Mouse (Mus musculus) midbrain, embryonic 10.5 days (tissue): ENCODE data around the gene Dmrt1. TPM values are rescaled to one million over a fixed set of nuclear protein-coding genes. Genes with fewer than 3 reads are reported as not detected.

ENCODE experiments used
- DNase-seq: peaks from one replicate; pipeline ENCODE4 v3.0.0-alpha.2; 2017; ENCODE audit warnings: low spot score
- H3K27ac ChIP-seq: fragments of 300-500 bp; sonication (generic); replicated peaks from 2 replicates; pipeline ENCODE4 v1.5.1; 2016; ENCODE audit warnings: mild to moderate bottlenecking
- H3K27me3 ChIP-seq: fragments of 300-500 bp; sonication (generic); 2 replicates; pipeline ENCODE4 v1.6.1; 2016; ENCODE audit warnings: low read depth, mild to moderate bottlenecking; ENCODE audit not compliant: poor library complexity, severe bottlenecking
- H3K36me3 ChIP-seq: fragments of 300-500 bp; sonication (generic); 2 replicates; pipeline ENCODE4 v1.6.1; 2016; ENCODE audit warnings: mild to moderate bottlenecking, moderate library complexity
- H3K4me1 ChIP-seq: fragments of 300-500 bp; sonication (generic); 2 replicates; pipeline ENCODE4 v1.6.1; 2016
- H3K4me3 ChIP-seq: fragments of 300-500 bp; sonication (generic); 2 replicates; pipeline ENCODE4 v1.5.1; 2016; ENCODE audit warnings: mild to moderate bottlenecking, moderate library complexity
- H3K9me3 ChIP-seq: fragments of 300-500 bp; sonication (generic); replicated peaks from 2 replicates; pipeline ENCODE4 v1.6.1; 2016; ENCODE audit warnings: mild to moderate bottlenecking
- WGBS: fragments of 180-500 bp; shearing (Covaris S2); methylation state at CpG from one replicate; pipeline ENCODE4 v1.1.7; 2016; 5-methylcytosine and 5-hydroxymethylcytosine counted together
- polyA plus RNA-seq: library from polyadenylated mRNA; unstranded; fragments of >200 nt; fragmentation: Nextera tagmentation; extraction: Ambion mirVana; gene quantifications from 2 replicates; pipeline ENCODE4 v1.2.1, GENCODE M21; 2016

Gene Dmrt1
- polyA plus RNA-seq, 1 experiment from 2014 or later, result 0.07 TPM

DNA sequence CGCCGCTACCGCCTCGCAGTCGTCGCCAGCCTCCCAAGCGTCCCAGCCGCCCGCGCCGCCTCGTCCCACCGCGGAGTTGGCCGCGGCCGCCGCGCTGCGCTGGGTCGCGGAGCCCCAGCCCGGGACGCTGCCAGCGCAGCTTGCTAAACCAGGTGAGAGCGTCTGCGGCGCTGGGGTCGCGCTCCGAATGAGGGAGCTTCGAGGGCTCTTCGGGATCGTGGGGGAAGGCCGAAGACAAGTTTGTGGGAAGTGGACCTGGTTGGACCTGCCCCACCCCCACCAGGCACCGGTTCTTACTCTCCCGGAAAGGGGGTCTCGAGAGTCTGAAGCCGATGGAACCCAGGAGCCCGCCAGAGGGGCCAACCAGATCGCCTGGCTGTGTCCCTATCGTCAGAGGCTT lies 105.7 kb downstream of the Dmrt1 start:
- H3K4me1 ChIP-seq, result peaks cover 60% of the 10 kb centered on the region
- H3K27me3 ChIP-seq, result peaks cover 100% of the 10 kb centered on the region
- no peaks in the 10 kb centered on the region for H3K36me3 ChIP-seq
- H3K9me3 ChIP-seq, result no peaks in the 10 kb centered on the region
- H3K4me3 ChIP-seq, result peak overlapping the region; percentile 57
- H3K27ac ChIP-seq, result peak overlapping the region; percentile 65; the same call in 1 of the 2 replicates
- WGBS, result under 1% methylated on average over 42 of the region's 42 CpGs
- peak; percentile 66 for DNase-seq

DNA sequence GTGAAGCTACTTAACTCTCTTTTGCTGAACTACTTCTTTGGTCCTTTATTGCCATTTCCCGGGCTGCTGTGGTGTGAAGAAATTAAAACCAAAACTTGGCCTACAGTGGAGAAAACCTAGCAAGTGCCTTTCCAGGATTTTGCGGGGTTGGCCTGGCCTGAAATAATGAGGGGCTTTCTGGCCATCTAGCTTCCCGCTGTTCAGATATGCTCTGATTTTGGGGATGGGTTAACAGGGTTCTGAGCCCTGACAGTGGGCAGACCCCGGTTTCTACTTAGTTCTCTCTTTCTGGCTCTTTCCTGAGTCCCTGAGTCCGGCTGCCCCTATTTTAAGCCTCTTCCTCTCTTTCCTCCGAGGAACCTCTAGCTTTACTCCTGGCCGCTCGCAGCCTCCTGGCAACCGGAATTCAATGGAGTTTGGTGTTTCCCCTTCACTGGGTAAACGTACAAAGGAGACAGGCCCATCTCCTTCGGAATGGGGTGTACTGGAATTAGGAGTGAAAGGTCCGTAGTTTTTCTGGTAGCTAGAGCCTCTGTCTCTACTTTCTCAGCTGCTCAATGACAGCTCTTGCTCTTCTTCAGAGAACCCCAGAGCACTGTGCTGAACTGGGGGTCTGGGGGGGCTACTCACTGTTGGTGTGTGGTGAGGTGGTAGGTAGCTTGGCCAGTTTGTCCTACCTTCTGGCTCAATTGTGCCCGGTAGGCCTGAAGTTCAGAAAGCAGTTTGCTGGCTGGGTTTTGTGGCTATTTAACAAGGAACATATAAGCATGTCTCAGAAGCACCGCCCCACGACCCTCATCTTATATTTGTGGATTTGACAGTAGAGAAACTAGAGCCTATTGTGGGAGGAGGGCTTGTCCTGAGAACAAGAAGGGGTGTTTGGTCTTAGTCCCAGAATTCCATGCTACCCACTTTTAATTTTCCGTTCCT lies 106.7 kb downstream of the Dmrt1 start:
- DNase-seq, result peak; percentile 53
- Histone ChIP-seq H3K27me3 (peaks cover 100% of the 10 kb centered on the region), H3K27ac (no peak overlapping the region), H3K36me3 (no peaks in the 10 kb centered on the region), H3K9me3 (no peaks in the 10 kb centered on the region), H3K4me1 (peaks cover 50% of the 10 kb centered on the region), H3K4me3 (peak overlapping the region; percentile 16)
- WGBS, result 1% methylated on average over 16 of the region's 16 CpGs

DNA sequence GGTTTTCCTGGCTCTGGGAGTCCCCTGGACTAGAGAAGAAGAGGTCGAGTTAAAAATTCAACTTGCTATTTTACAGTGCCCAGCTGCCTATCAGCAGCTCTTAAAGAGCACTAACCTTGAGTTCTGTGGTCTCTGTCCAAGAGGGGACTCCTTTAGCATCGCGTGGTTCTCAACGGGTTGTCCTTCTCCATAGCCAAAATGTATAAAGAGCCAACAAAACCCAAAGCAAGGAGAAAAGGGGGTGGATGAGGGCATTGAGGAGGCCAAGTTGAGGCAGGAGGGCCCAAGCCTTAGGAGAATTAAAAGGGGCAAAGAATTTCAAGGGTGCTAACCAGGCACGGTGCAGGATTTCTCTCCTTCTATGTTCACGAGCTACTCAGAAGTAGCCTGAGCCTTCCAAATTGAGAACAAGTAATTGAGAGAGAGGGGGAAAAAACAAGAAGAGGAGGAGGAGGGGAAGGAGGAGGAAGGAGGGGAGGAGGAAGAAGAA lies 107.4 kb downstream of the Dmrt1 start:
- Histone ChIP-seq H3K4me1 (peaks cover 42% of the 10 kb centered on the region), H3K36me3 (no peaks in the 10 kb centered on the region), H3K27ac (no peak overlapping the region), H3K4me3 (no peak overlapping the region), H3K9me3 (no peaks in the 10 kb centered on the region), H3K27me3 (peaks cover 100% of the 10 kb centered on the region)
- 2% methylated on average over 6 of the region's 6 CpGs for WGBS
- peak; percentile 38 for DNase-seq

DNA sequence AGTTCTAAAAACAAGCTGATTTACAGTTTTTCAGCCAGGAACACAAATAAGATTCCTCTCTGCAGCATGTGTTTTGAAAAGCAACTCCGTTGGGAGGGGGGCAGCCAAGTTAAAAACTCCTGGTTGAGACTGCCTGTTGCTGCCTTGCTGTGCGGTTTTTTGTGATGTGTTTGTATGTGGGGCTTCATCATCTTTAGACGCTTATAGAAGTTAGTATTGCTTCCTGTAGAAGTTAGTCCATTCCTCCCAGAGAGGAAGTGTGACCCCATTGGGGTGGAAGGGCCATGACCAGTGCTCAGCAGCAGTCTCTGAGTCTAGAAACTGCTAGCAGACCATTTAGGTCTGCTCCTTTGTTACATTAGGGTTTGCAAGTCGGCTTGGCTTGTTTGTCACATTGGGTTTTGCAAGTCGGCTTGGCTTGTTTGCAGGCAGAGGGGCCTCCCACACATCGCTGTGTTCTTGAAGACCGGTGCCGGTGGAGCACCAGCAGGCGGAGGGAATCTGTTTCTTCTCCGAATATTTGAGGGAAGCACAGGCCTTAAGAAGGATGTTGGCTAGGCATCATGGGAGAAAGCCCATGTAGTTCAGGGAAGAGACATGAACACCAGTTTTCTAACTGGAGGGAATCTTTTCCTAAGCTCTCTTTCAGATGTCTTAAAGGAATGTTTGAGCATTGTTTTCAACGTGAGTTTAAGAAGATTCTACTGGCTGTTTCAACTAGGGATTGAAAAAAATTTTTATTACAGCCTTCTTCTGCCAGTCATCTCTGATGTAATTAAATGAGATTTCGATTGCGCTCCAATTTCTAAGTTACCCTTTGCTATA lies 108.3 kb downstream of the Dmrt1 start:
- Histone ChIP-seq H3K9me3 (no peaks in the 10 kb centered on the region), H3K27ac (no peak overlapping the region), H3K27me3 (peaks cover 100% of the 10 kb centered on the region), H3K36me3 (no peaks in the 10 kb centered on the region), H3K4me1 (peaks cover 34% of the 10 kb centered on the region), H3K4me3 (no peak overlapping the region)
- peak; percentile 40 for DNase-seq
- 7% methylated on average over 13 of the region's 13 CpGs for WGBS

DNA sequence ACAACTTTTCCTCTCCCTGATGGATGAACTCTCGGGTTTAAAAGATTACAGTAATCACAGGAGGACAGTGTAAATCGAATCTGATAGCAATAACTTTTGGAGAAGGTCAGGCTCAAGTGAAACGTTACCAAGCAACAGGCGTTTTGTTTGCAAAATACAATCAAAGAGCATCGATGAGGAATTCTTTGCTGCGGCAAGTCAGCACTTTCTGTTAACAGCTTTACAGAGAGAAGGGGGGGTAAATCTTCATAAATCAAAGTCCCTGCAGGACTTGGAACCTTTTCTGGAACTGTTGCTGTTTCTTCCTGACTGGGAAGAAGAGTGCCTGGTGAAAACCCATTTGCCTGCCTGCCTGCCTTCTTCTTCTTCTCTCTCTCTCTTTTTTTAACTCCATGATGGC lies 110.5 kb downstream of the Dmrt1 start:
- Histone ChIP-seq H3K9me3 (no peaks in the 10 kb centered on the region), H3K4me1 (peaks cover 18% of the 10 kb centered on the region), H3K4me3 (no peak overlapping the region), H3K36me3 (no peaks in the 10 kb centered on the region), H3K27me3 (peaks cover 100% of the 10 kb centered on the region), H3K27ac (no peak overlapping the region)
- no peak for DNase-seq
- 48% methylated on average over 6 of the region's 6 CpGs for WGBS

DNA sequence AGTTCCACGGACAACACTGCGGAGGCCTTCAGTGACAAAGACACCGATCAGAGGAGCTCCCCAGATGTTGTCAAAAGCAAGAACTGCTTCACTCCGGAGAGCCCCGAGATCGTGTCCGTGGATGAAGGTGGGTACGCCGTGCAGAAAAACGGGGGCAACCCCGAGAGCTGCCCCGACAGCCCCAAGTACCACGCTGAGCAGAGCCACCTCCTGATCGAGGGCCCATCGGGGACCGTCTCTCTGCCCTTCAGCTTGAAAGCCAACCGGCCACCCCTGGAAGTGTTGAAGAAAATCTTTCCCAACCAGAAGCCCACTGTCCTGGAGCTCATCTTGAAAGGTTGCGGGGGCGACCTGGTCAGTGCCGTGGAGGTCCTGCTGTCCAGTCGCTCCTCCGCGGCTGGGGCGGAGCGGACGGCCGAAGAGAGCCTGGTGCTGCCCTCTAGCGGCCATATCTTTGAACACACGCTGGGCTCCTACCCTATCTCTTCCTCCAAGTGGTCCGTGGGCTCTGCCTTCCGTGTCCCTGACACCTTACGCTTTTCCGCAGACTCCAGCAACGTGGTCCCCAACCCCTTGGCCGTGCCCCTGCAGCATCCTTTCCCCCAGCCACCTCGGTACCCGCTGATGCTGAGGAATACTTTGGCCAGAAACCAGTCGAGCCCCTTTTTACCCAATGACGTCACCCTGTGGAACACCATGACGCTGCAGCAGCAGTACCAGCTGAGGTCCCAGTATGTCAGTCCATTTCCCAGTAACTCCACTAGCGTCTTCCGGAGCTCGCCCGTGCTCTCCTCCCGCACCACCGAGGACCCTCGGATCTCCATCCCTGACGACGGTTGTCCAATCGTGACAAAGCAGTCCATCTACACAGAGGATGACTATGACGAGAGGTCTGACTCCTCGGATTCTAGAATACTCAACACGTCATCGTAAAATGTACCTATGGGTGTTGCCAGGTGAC lies 117.2 kb downstream of the Dmrt1 start:
- H3K36me3 ChIP-seq, result no peaks in the 10 kb centered on the region
- WGBS, result 32% methylated on average over 54 of the region's 54 CpGs
- no peaks in the 10 kb centered on the region for H3K9me3 ChIP-seq
- H3K4me3 ChIP-seq, result peak overlapping the region; percentile 45
- H3K27ac ChIP-seq, result no peak overlapping the region
- H3K4me1 ChIP-seq, result peaks cover 14% of the 10 kb centered on the region
- peak; percentile 84 for DNase-seq
- H3K27me3 ChIP-seq, result peaks cover 100% of the 10 kb centered on the region

DNA sequence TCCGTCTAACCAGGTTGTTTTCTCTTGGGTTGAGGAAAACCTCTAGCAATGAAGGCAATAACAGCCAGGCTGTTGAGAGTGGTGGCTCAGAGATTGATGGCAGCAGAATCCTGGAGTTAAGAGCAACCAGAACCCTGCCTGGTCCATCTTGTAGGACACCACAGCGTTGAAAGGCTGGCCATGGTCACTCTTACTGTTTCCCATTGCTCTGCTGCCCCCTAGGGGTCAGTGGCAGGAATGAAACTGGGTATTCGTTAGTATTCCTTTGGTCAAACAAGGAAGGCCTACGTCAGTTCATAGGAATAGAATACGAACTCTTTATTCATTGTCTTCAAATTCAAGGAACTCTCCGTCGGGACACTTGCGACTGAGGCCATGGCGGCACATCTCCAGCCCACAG lies 123.1 kb downstream of the Dmrt1 start:
- DNase-seq, result peak; percentile 70
- H3K4me1 ChIP-seq, result peaks cover 3% of the 10 kb centered on the region; the same call in 1 of the 2 replicates
- 12% methylated on average over 9 of the region's 9 CpGs for WGBS
- no peak overlapping the region for H3K4me3 ChIP-seq
- no peaks in the 10 kb centered on the region for H3K9me3 ChIP-seq
- H3K27ac ChIP-seq, result no peak overlapping the region
- peaks cover 74% of the 10 kb centered on the region for H3K27me3 ChIP-seq
- H3K36me3 ChIP-seq, result no peaks in the 10 kb centered on the region

DNA sequence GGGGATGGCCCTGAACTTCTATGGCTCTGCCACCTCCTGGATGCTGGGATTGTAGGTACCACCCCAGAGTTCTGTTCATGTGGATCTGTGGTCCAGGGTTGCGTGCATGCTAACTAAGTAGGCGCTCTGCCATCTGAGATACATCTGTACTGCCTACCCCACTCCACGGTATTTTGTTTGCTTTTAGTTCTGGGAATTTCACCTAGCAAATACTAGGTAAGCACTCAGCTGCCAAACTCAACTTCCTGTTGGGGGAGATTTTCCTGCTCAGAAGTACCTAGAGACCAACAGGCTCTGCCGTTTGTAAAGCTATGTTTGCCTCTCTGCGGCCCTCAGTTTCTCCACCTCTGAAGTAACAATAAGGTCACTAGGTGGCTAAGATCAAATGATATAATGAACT lies 129.7 kb downstream of the Dmrt1 start:
- Histone ChIP-seq H3K9me3 (no peaks in the 10 kb centered on the region), H3K27me3 (peaks cover 13% of the 10 kb centered on the region; the same call in 1 of the 2 replicates), H3K4me1 (peaks cover 7% of the 10 kb centered on the region), H3K4me3 (no peak overlapping the region), H3K27ac (0 out of 2 replicates have a peak overlapping the region, but pooled peaks have one; percentile 80), H3K36me3 (no peaks in the 10 kb centered on the region)
- no peak for DNase-seq
- WGBS, result 88% methylated on average over 5 of the region's 5 CpGs

DNA sequence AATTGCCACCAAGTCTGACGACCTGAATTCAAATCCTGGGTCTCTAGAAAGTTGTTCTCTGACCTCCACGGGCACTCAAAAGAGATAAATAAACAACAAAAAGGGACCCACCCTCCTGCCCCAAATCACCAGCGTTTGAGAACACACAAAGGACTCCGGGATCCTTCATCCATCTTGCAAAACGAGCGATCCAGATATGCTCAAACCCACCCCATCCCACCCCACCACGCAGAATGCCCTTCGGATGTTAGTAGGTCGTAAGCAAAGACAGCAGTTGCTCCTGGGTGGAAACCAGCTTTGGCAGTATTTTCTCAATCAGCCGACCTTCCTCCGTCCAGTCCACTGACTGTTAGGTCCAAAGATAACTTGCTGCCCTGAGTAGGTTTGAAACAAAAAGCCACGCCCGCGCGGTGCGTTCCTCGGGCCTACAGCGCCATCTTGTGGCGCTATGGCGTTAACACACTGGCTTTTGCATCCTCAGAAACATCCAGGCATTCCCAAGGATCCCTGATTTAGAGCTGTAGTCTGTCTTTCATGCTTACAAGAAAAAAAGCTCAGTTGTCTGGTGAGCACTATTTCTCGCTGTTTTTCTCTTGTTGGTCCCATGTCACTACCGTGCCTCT lies 130.3 kb downstream of the Dmrt1 start:
- H3K9me3 ChIP-seq, result no peaks in the 10 kb centered on the region
- whole genome bisulfite sequencing, result 18% methylated on average over 22 of the region's 22 CpGs
- peaks cover 12% of the 10 kb centered on the region for H3K4me1 ChIP-seq
- DNase-seq, result peak; percentile 83
- H3K27me3 ChIP-seq, result peaks cover 7% of the 10 kb centered on the region; the same call in 1 of the 2 replicates
- H3K27ac ChIP-seq, result peak overlapping the region; percentile 80
- peak overlapping the region; percentile 49 for H3K4me3 ChIP-seq
- H3K36me3 ChIP-seq, result no peaks in the 10 kb centered on the region

DNA sequence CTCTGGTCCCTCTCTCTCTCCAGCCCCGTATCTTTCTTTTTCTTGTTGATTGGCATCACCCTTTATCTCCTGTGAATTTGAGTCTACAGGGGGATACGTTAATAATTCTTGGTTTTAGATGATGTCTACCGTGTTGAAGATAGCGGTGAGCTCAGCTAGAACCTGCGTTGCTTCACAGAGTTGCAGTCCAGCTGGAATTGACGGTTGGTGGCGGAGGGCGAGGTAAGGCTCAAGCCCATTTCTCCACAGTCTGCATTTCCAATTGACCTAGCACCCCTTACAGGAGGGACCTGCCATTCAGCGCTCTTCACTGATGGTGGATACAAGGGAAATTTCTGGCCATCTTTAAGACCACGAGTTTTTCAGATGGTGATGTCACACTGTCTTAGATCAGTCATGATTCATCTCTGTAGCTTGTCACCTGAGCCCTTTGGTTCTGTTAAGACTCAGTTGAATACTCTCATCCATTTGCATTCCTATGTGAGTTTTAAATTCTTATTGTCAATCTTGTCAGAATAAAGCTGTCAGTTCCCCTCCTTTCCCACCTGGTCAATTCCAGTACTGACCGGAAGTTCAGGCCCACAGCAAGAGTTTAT lies 133.4 kb downstream of the Dmrt1 start:
- Histone ChIP-seq H3K4me3 (no peak overlapping the region), H3K27ac (no peak overlapping the region), H3K36me3 (no peaks in the 10 kb centered on the region), H3K4me1 (peaks cover 18% of the 10 kb centered on the region), H3K27me3 (peaks cover 4% of the 10 kb centered on the region; the same call in 1 of the 2 replicates), H3K9me3 (no peaks in the 10 kb centered on the region)
- WGBS, result 82% methylated on average over 11 of the region's 11 CpGs
- no peak for DNase-seq

DNA sequence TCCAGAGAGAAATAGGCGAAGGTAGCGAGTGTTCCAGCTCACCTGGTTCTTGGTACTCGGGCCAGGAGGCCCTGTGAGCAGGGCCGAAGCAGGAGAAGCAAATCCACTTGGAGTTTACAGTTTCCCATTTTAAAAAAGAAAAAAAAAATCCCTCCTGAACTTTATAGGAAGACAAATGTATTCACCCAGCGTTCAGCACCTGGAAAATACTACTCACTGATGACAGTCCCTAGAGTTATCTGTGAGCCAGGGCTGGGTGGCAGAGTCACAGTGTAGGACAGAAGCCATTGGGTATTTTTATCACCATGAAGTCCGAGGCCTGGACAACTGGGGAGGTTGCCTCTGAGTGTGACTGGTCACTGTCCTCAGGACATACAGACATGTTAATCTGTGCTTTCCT lies 136.4 kb downstream of the Dmrt1 start:
- DNase-seq, result no peak
- Histone ChIP-seq H3K9me3 (no peaks in the 10 kb centered on the region), H3K36me3 (no peaks in the 10 kb centered on the region), H3K4me3 (no peak overlapping the region), H3K27me3 (peaks cover 4% of the 10 kb centered on the region; the same call in 1 of the 2 replicates), H3K27ac (no peak overlapping the region), H3K4me1 (peaks cover 14% of the 10 kb centered on the region)
- 90% methylated on average over 6 of the region's 6 CpGs for WGBS
